Mouse (Mus musculus) cerebellum, adult 2 months (tissue): ENCODE measurements around the gene Cnbd2.

ENCODE experiments used
- CTCF ChIP-seq: fragments of 200-500 bp; IDR thresholded peaks from 2 replicates; pipeline ENCODE4 v1.5.1; 2011; ENCODE audit warnings: low read depth, mild to moderate bottlenecking, control low read depth, low read length, moderate library complexity, borderline replicate concordance; ENCODE audit not compliant: insufficient read depth
- POLR2A ChIP-seq: fragments of 200-500 bp; IDR thresholded peaks from 2 replicates; pipeline ENCODE4 v1.6.1; 2011; ENCODE audit warnings: low read length, control low read depth, borderline replicate concordance; ENCODE audit not compliant: insufficient read depth

GRCm38 (mm10) chr2:156417194-156417593 is 105.1 kb downstream of the Cnbd2 start:
- TF ChIP-seq CTCF, result no peak
- TF ChIP-seq POLR2A, result no peak
